Mouse (Mus musculus) MEL-GATA-1-ER (cell line): ENCODE measurements at regions not wholly inside any gene's neighbourhood (a gene's known extent, or its start where the extent isn't known, plus 50 kb on each side); places are given as distances from the start of the nearest gene placed in this dataset.
"Not testable (repeated sequence)": the region's sequence is repeated elsewhere in the genome, so short reads cannot be mapped to it uniquely, and the experiment has no call there.

ENCODE experiments used
- DNase-seq: peaks from one replicate; pipeline ENCODE4 v3.0.0-alpha.2; 2012; ENCODE audit warnings: low read depth; ENCODE audit errors: extremely low read depth

DNA sequence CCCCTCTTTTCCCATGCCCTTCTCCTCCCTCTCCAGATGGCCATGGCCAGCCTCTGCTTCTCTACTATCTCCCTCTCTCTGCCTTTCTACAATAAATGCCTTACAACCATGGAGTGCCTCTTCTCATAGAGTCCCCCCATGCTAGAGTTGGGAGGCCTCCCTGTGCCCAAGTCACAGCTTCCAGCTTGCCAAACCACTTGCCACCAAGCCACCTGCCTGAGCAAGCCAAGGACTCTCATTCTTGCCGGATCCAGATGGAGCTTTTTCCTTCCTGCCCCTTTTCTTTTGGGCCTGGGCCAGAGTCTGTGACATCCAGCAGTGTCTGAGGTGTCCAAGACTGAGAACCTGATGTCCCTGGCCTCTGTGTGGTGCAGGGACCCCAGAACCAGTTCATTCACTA lies 367.4 kb upstream of the Arhgap42 start:
- DNase-seq = no peak

DNA sequence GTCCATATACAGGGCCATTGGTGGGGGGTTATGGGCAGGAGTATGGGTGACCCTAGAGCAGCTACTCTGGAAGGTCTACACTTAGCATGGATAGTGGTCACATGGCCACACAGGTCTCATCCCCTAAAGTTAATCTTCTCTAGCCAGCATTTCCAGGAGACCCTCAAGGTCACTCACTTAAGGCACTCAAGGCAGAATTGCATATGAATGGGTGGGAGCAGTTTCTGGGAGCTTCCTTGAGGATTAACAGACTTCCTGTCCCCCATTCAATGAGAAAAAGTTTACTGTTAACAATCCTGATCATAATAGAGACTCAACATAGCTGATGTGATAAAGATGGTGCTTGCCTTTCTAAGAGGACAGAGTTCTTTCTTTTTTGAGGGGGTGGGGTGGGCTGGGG lies 352.4 kb upstream of the Arhgap42 start:
- no peak for DNase-seq

DNA sequence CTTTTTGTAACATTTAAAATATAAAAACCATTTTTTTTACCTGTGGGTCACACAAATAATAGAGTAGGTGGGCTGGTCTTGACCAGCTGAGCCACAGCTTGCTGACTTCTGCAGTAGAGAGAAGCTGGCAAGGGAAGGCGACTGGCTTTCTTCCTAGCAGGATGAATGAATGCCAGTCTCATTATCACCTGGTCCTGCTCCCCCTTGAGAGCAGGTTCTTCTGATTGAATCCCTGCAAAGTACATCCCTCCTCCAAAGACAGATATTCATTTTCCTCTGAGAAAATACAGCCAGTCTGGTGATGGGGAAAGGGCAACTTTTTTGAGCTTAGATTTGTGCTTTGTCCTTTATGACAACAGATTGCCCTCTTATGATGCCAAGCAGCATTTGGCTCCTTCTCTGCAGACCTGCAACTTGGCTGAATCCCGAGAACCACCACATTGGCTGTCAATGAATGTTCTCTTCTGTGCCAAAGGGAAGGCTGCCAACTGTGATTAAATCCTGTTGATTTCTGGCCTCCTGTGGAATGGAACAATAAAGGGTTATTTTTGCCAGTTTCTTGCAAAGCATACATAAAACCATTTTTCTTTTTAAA lies 344.2 kb upstream of the Arhgap42 start:
- no peak for DNase-seq

DNA sequence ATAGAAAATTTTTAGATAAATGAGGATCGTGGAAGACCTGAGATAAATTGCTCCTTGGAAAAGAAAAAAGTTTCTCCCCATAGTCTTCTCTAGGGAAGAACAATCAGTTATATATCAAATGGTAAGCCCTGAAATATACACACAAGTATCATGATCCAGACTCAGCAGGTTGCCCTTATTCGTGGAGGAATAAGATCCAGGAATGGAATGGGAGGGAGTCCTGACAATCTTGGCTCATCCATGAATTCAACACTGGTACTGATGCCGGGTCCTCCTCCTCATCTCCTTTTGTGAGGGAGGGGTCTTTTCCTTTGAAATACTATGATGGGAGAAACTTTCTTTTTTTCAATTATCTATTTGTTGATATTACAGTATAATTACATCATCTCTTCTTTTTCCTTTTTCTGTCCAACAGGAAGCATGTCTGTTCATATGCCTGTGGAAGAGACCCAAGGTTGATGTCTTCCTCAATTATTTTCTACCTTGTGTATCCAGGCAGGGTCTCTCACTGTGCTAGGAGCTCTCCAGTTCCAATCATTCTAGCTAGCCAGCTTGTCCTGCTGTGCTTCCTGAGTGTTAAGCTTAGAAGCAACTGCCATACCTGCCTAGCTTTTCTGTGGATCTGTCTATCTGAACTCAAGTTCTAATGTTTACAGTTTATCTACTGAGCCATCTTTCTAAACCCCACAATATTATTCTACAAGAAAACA lies 343.6 kb upstream of the Arhgap42 start:
- DNase-seq = no peak

DNA sequence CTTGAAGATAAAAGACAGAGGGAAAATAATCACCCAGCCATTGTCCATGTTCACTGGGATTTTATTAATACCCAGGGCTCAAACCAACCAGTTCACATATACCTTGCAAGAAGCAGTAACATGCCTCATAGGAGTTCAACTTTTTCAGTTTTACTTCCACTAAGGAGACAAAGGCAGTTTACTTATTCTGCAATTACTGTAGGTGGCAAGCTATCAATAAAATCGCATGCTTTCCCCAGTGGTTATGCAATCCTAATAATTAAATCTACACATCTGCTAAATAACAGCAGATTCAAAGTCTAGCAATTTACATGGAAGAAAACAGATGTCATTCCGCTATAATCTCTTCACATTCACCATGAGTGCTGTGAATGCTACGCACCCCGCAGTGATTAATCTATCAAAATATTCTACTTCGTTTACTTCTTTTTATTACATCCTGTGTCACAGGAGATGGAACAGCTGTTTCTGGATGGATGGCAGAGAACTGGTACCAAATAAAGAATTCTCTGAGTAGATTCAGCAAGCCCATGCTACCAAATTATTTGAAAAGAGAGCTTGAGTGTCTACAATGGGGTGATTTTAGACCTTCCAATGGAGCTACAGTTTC lies 329.2 kb upstream of the Arhgap42 start:
- no peak for DNase-seq

DNA sequence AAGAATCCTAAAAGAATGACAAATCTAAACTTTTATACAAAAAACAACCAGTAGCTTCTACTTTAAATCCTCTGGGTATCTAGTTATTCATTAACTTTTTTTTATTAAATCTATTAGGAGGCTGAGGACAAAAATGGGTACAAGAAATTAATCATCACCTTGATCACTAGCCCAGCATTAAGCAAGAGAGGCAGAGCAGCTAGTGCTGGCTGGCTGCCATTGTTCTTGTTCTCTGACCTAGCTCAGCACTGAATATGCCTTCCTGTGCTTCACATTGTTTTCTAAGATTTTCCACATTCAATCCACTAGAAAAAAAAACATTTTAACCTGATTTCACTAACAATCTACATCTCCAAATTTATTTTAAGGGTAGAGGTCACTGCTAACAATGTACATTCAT lies 325.6 kb upstream of the Arhgap42 start:
- no peak for DNase-seq

DNA sequence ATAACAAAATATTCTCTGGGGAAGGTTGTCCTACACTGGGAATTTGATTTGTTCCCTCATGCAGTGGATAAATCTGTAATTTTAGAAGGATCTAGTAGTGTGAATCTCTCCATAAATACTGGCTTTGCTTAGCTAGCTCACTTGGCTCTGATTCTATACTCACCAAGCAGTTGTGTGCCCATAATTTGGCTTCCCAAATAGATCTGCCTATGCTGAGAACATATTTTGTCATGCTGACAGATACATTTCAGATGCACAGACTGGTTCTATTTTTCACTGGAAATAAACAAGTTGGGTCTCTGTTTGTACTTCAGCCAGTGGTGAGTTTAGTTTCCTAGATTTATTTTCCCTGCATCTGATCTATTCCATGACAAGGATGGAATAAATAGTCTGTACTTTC lies 309.8 kb upstream of the Arhgap42 start:
- no peak for DNase-seq

DNA sequence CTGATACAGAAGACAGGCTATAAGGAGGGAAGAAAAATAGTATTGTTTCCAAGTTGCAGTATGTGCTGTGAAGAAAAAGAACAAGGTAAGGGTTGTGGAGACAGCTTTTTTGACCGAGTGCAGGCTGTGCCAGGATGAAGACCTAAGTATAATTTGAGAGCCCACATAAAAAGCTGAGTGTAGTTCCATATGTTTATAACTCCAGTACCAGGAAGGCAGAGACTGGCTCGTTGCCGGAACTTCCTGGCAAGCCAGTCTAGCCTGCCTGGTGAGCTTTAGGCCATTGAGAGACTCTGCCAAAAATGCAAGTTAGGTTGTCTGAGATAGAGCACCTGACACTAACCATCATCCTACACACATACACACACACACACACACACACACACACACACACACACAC lies 308.7 kb upstream of the Arhgap42 start:
- no peak for DNase-seq

DNA sequence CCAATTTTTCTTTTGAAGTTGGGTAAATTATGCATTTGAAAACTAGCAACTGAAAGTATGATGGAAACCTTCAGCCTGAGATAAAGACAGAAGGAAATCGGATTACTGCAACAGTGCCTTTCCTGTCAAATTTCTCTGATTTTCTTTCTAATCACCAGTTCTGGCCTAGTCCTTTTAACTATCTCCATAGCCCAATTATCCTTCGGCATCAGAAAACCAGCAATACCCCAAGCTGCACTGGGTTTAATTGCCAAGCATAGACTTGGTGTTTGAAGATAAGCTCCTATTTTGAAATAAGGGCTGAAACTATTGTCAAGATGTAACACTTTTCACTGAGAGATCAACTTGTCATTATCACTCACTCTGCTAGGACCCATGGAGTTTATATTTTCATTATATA lies 308.2 kb upstream of the Arhgap42 start:
- DNase-seq = no peak

DNA sequence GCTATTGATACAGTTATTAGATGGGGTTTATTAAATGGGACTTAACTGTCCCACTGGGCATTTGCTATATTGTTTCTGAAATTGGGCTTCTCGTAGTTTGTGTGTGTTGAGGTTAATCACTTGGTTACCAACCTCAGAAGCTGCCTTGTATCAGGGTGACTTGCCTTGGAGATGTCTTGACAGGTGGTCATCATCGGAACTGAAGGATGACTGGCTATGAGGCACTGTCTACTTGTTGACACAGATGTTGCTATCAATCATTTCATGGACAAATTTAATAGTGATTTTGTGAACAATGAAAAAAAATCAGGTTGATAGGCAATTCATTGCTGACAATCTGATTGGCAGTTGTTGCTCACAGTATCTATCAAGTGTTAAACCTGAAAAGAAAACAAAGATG lies 261.4 kb upstream of the Arhgap42 start:
- DNase-seq = no peak

DNA sequence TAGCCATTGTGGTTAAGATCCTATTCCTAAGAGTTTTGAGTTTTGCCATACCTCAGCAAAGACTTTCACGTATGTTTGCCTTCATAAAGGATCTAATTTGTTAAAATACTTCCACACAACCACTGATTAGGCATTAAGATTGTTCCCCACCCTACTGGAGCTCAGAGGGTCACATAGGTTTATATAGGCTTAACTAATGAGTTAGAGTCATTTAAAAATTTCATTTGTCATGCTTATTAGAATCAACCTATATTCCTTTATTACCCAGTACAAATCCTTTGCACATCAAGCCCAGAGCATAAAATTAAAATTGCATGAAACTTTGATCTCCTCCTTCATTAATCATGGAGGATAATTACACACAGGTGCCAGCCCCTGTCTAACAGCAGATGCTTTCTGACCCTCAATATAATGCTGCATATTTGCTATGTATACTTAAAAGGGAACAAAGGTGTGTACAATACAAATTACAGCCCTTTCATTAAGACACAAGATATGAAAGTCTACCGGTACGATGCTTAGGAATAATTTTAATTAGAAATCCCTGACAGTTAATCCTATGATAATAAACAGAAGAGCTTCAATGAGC lies 254.8 kb upstream of the Arhgap42 start:
- DNase-seq = no peak

DNA sequence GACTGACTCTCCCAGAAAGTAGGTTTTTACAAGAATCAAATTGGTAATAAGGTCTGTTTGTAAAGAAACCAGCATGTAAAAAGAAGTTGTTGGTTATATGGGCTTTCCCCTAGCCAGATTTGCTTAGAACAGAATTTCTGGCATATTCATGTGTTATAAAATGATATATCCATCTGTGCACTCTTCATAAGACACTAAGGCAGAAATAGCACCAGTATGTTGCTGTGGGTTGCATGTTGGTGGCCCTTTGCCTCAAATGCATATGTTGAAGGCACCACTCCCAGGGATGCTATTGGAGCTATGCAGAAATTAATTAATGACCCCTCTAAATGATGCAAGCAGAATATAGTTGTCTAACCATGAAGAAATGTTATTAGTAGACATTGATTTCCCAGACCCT lies 238.2 kb upstream of the Arhgap42 start:
- DNase-seq = no peak

DNA sequence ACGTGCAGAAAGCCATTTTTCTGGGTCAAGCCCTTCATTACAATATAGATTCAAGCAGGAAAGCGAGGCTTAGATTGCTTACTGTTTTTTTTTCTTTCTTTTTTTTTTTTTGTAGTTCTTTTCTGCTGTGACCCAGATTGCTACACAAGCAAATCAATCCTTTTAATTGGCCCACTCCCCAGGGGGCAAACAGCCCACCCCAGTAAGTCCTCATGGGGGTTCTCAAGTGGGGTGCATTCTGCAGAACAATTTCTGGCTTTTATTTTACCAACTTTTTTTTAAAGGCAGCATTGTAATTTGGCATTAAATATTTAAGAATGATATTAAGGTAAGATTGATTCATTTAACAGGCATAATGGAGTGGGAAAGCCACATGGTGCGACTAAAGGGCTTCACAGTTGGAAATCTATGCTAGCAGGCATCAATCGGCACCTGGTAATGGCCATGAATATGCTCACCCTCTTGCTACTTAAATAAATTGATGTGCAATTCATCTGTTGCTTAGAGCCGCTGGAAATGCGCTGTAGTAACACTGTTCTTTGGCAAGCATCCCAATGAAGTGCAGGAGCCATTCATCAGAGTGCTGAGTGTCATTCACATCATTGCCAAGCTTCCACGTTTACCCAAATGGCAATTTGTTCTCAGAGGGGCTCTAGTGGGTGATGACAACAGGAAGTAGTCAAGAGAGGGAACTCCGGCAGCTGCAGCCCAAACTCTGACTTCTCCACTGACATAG lies 236.3 kb upstream of the Arhgap42 start:
- no peak for DNase-seq

DNA sequence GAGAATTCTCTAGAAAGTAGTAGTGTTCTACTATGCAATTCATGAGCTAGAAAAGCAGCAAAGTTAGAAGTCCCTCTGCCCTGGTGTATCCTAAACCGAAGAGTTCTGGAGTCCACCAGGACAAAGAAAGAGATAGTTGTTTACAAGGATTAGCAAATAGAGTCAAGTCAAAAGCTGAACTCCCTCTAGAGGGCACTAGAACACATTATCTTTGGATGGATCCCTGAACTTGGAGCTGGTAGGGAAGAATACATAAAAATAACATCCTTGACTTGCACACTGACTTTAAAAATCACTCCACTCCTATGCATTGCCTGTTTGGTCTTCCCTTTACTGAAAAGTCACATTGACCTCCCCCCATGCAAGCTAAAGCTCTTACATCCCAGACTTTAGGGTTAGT lies 205.3 kb upstream of the Arhgap42 start:
- DNase-seq = no peak

DNA sequence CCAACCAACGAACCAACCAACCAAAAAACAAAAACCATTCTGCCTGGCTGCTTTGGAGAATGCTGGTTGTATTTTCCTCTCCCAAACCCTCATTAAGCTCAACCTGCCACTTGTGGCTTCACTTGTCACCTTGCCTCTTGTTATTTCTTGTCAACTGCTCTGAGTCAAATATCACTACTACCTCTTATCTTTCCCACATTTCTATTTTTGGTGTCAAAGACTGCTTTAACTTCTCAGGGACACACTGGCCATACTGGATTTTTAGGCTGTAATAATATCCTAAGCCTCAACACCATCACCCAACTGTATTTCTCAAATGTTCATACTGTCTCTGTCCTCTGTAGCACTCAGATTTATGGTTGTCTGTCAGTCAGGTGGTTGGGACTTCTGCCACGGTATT lies 181.4 kb upstream of the Arhgap42 start:
- DNase-seq = no peak

DNA sequence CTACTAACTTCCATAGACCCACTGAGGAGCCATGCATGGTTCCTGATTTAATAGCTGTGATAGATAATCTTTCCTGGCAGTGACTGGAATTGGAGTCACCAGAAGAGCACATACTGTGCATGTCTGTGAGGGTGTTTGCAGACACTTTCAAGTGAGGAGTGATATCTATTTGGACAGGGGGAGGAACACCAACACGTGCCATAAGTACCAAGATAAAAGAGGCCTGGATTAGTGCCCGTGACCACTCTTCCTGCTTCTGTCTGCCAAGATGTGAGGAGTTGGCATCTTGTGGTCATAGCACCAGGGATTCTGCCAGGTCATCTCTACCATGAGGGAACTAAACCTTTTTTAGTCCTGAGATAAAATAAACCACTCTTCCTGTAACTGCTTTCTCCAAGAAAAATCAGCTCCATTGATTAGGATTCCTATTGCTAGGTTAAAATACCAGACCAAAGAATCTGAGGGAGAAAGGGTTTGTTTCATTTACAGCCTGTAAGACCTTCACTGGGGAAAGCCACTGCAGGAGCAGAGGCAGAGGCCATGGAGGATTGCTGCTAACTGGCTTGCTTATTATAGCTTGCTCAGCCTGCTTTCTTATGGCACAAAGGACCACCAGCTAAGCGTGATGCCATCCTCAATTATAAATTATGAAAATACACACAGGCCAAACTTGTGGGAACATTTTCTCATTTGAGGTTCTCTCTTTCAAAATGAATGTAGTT lies 173.7 kb upstream of the Arhgap42 start:
- DNase-seq = no peak

DNA sequence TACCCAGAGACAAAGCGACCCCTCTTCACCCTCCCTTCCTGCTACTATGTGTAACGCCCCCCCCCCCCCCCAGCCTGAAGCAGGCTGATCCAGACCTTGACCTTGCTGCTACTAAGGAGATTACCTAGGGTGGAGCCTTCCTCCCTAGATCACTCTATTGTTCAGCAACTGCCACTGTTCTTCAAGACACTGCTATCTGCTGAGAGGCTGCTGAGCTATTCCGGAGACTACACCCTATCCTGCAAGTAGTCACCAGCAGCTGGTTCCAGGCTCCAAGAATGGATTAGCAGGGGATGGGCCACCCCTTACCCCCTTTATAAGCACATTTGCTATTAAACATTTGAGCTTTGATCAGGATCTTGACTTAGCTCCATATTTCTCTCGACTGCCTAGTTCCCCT lies 155.3 kb upstream of the Arhgap42 start:
- DNase-seq = not testable (repeated sequence)

DNA sequence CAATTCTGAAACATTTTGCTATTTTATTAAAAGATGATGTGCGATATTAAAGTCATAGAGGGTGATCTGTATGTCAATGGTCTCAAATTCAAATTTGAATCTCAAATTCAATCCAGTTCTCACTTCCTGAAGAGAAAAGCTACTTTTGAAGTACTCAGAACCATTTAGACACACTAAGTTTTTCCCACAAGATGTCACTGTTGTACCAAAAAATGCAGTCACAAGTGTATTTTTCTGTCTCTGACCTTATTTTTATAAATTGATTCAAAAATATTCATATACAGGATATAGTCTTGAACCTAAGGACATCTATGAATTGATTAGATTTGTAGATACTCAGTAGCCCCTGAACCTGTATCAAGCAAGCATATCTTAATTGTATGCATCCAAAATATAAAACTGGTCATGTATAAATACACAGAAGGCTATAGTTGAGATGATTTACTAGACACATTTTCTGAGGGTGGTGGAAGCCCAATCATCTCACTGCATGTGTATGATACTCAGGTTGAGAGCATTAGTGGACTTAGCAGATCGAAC lies 137.8 kb upstream of the Arhgap42 start:
- DNase-seq = no peak

DNA sequence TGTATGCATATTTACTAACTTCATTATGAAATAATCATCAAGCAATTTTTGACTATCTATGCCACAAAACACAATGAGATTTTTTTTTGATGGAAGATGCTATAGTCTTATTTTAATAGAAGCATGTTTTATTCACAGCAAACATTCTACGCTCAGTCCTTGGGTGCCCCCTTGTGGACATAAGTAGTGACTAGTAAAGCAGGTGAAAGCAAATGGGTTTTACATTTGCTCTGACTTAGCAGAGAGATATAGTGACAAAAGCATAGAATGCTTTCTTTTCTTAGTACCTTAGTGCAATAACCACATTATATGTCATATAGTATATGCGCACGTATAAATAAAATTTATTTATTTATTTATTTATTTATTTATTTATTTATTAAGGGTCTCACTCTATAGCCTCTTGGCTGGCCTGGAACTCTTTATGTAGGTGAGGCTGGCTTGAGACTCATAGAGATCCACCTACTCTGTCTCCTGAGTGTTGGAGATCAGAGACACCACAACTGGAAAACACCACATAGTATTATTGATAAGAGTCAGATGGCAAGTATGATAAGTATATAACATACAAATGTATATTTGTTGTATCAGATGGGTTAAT lies 136.5 kb upstream of the Arhgap42 start:
- peak; percentile 5 for DNase-seq

DNA sequence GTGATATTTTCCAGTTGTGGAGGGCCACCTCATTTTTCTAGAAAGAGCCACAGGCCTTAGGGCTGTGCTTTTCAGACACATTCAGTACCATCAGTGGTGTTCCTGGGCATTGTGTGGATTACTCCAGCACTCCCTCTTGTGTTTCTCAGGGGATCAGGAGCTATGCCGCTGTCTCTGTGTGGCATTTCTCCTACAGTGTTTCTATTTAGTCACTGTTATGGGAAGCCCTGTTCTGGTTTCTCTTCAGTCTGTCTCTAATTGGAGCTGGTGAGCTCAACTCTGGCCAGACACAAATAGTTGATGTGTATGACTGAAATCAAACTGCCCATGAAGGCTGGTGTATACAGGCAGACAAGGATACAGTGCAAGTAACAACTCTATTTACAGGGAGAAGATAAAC lies 133.7 kb upstream of the Arhgap42 start:
- DNase-seq = no peak

DNA sequence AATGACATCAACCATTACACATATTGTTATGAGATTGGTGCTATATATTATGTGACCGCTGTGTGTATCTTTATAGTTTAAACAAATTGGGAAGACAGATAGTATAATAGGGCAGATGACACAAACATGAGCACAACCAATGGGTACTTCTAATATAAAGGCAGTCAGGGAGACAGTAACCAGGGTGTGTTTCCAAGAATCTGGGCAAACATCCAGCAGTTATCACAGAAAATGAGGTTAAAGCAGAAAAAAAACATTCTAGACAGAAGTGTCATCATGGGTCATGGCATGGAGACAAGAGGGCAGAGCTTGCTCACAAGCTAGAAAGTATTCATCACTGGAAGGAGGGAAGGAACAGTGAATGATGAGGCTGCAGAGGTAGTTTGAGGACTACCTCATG lies 129.8 kb upstream of the Arhgap42 start:
- DNase-seq = no peak
